Mouse (Mus musculus): ENCODE measurements at regions not wholly inside any gene's neighbourhood (a gene's known extent, or its start where the extent isn't known, plus 50 kb on each side); places are given as distances from the start of the nearest gene placed in this dataset.

- 85% methylated on average over 3 of the region's 3 CpGs for WGBS
Measured at GRCm38 (mm10) chr14:46249141-46249540, 130.1 kb upstream of the Gm15217 start.

GRCm38 (mm10) chr14:46255261-46255660 lies 124.0 kb upstream of the Gm15217 start:
- Histone ChIP-seq H3K4me3 (replicated peaks) (no peak overlapping the region), H3K36me3 (no peaks in the 10 kb centered on the region), H3K9ac (replicated peaks) (no peak overlapping the region), H3K9me3 (no peaks in the 10 kb centered on the region), H3K27me3 (no peaks in the 10 kb centered on the region; the same call in 1 of the 2 replicates), H3K4me1 (replicated peaks) (no peaks in the 10 kb centered on the region), H3K27ac (no peak overlapping the region), H3K4me2 (replicated peaks) (no peak overlapping the region)
- WGBS = 87% methylated on average over 3 of the region's 3 CpGs
- ATAC-seq = no peak

More at GRCm38 (mm10) chr14:46249141-46249540, 130.1 kb upstream of the Gm15217 start:
- Histone ChIP-seq H3K9me3 (no peaks in the 10 kb centered on the region), H3K27me3 (no peaks in the 10 kb centered on the region), H3K4me3 (replicated peaks) (no peak overlapping the region), H3K4me1 (replicated peaks) (no peaks in the 10 kb centered on the region), H3K27ac (no peak overlapping the region), H3K9ac (replicated peaks) (no peak overlapping the region), H3K4me2 (replicated peaks) (no peak overlapping the region), H3K36me3 (no peaks in the 10 kb centered on the region)
- no peak for ATAC-seq

- H3K9ac ChIP-seq (replicated peaks) = no peak overlapping the region
- no peaks in the 10 kb centered on the region for H3K36me3 ChIP-seq
- ATAC-seq = no peak
- H3K9me3 ChIP-seq = no peaks in the 10 kb centered on the region
- 6% methylated on average over 1 of the region's 1 CpGs for WGBS
- no peaks in the 10 kb centered on the region for H3K4me1 ChIP-seq (replicated peaks)
- no peak overlapping the region for H3K27ac ChIP-seq
- H3K4me3 ChIP-seq (replicated peaks) = no peak overlapping the region
- no peaks in the 10 kb centered on the region; the same call in 1 of the 2 replicates for H3K27me3 ChIP-seq
- no peak overlapping the region for H3K4me2 ChIP-seq (replicated peaks)
Measured at GRCm38 (mm10) chr14:46256336-46256735, 122.9 kb upstream of the Gm15217 start.

- Histone ChIP-seq H3K27me3 (no peaks in the 10 kb centered on the region; the same call in 1 of the 2 replicates), H3K9me3 (no peaks in the 10 kb centered on the region), H3K4me3 (replicated peaks) (no peak overlapping the region), H3K27ac (no peak overlapping the region), H3K9ac (replicated peaks) (no peak overlapping the region), H3K4me1 (replicated peaks) (no peaks in the 10 kb centered on the region), H3K36me3 (no peaks in the 10 kb centered on the region), H3K4me2 (replicated peaks) (no peak overlapping the region)
- 89% methylated on average over 4 of the region's 4 CpGs for WGBS
- no peak for ATAC-seq
Measured at GRCm38 (mm10) chr14:46257311-46257710, 121.9 kb upstream of the Gm15217 start.

- Histone ChIP-seq H3K27me3 (no peaks in the 10 kb centered on the region; the same call in 1 of the 2 replicates), H3K4me3 (replicated peaks) (no peak overlapping the region), H3K9me3 (no peaks in the 10 kb centered on the region), H3K36me3 (no peaks in the 10 kb centered on the region), H3K4me1 (replicated peaks) (no peaks in the 10 kb centered on the region), H3K27ac (no peak overlapping the region), H3K9ac (replicated peaks) (no peak overlapping the region), H3K4me2 (replicated peaks) (no peak overlapping the region)
- ATAC-seq = no peak
- 84% methylated on average over 7 of the region's 7 CpGs for WGBS
Measured at GRCm38 (mm10) chr14:46258551-46258950, 120.7 kb upstream of the Gm15217 start.

- no peak overlapping the region for H3K4me3 ChIP-seq (replicated peaks)
- H3K9me3 ChIP-seq = no peaks in the 10 kb centered on the region
- no peaks in the 10 kb centered on the region for H3K36me3 ChIP-seq
- no peaks in the 10 kb centered on the region for H3K27me3 ChIP-seq
- no peaks in the 10 kb centered on the region for H3K4me1 ChIP-seq (replicated peaks)
- ATAC-seq = no peak
- H3K9ac ChIP-seq (replicated peaks) = no peak overlapping the region
- no peak overlapping the region for H3K4me2 ChIP-seq (replicated peaks)
- WGBS = 77% methylated on average over 4 of the region's 4 CpGs
- H3K27ac ChIP-seq = no peak overlapping the region
Measured at GRCm38 (mm10) chr14:46260291-46260980, 118.8 kb upstream of the Gm15217 start.

- Histone ChIP-seq H3K4me3 (replicated peaks) (no peak overlapping the region), H3K9me3 (no peaks in the 10 kb centered on the region), H3K4me2 (replicated peaks) (no peak overlapping the region), H3K9ac (replicated peaks) (no peak overlapping the region), H3K4me1 (replicated peaks) (no peaks in the 10 kb centered on the region), H3K27me3 (no peaks in the 10 kb centered on the region), H3K36me3 (no peaks in the 10 kb centered on the region), H3K27ac (no peak overlapping the region)
- 92% methylated on average over 10 of the region's 10 CpGs for WGBS
- ATAC-seq = no peak
Measured at GRCm38 (mm10) chr14:46275455-46275854, 103.8 kb upstream of the Gm15217 start.

- no peak overlapping the region for H3K4me2 ChIP-seq (replicated peaks)
- no peaks in the 10 kb centered on the region for H3K9me3 ChIP-seq
- H3K9ac ChIP-seq (replicated peaks) = no peak overlapping the region
- no peak for ATAC-seq
- H3K27ac ChIP-seq = no peak overlapping the region
- H3K27me3 ChIP-seq = no peaks in the 10 kb centered on the region
- no peak overlapping the region for H3K4me3 ChIP-seq (replicated peaks)
- H3K36me3 ChIP-seq = no peaks in the 10 kb centered on the region
- H3K4me1 ChIP-seq (replicated peaks) = no peaks in the 10 kb centered on the region
- 93% methylated on average over 6 of the region's 6 CpGs for WGBS
Measured at GRCm38 (mm10) chr14:46276926-46277831, 102.0 kb upstream of the Gm15217 start.

- 92% methylated on average over 9 of the region's 9 CpGs for WGBS
- Histone ChIP-seq H3K4me3 (replicated peaks) (no peak overlapping the region), H3K27me3 (no peaks in the 10 kb centered on the region), H3K9ac (replicated peaks) (no peak overlapping the region), H3K4me1 (replicated peaks) (no peaks in the 10 kb centered on the region), H3K9me3 (no peaks in the 10 kb centered on the region), H3K4me2 (replicated peaks) (no peak overlapping the region), H3K27ac (no peak overlapping the region), H3K36me3 (no peaks in the 10 kb centered on the region)
- no peak for ATAC-seq
Measured at GRCm38 (mm10) chr14:46277832-46278611, 101.2 kb upstream of the Gm15217 start.

GRCm38 (mm10) chr14:46292398-46292797 lies 86.8 kb upstream of the Gm15217 start:
- no peaks in the 10 kb centered on the region for H3K27me3 ChIP-seq
- H3K9me3 ChIP-seq = 0 out of 2 replicates have a peak, but pooled peaks cover 2% of the 10 kb centered on the region
- no peak for ATAC-seq
- H3K4me1 ChIP-seq (replicated peaks) = no peaks in the 10 kb centered on the region
- no peak overlapping the region for H3K9ac ChIP-seq (replicated peaks)
- no peak overlapping the region for H3K27ac ChIP-seq
- 67% methylated on average over 2 of the region's 2 CpGs for WGBS
- H3K4me2 ChIP-seq (replicated peaks) = no peak overlapping the region
- H3K4me3 ChIP-seq (replicated peaks) = no peak overlapping the region
- no peaks in the 10 kb centered on the region for H3K36me3 ChIP-seq

- Histone ChIP-seq H3K27ac (no peak overlapping the region), H3K4me2 (replicated peaks) (no peak overlapping the region), H3K9ac (replicated peaks) (no peak overlapping the region), H3K4me3 (replicated peaks) (no peak overlapping the region), H3K27me3 (no peaks in the 10 kb centered on the region), H3K9me3 (0 out of 2 replicates have a peak, but pooled peaks cover 2% of the 10 kb centered on the region), H3K36me3 (no peaks in the 10 kb centered on the region), H3K4me1 (replicated peaks) (no peaks in the 10 kb centered on the region)
- ATAC-seq = no peak
Measured at GRCm38 (mm10) chr14:46296275-46296674, 82.9 kb upstream of the Gm15217 start.

- H3K27me3 ChIP-seq = no peaks in the 10 kb centered on the region
- H3K9me3 ChIP-seq = no peaks in the 10 kb centered on the region
- H3K36me3 ChIP-seq = no peaks in the 10 kb centered on the region
- H3K4me2 ChIP-seq (replicated peaks) = no peak overlapping the region
- H3K9ac ChIP-seq (replicated peaks) = no peak overlapping the region
- no peak for ATAC-seq
- H3K4me3 ChIP-seq (replicated peaks) = no peak overlapping the region
- H3K4me1 ChIP-seq (replicated peaks) = no peaks in the 10 kb centered on the region
- H3K27ac ChIP-seq = no peak overlapping the region
- WGBS = 83% methylated on average over 1 of the region's 1 CpGs
Measured at GRCm38 (mm10) chr14:46300546-46300945, 78.7 kb upstream of the Gm15217 start.
